Mouse (Mus musculus) left cerebral cortex, adult 8-10 months (tissue): ENCODE data around the gene Zc3h13. TPM values are rescaled to one million over a fixed set of nuclear protein-coding genes. Genes with fewer than 3 reads are reported as not detected.

Experiments
- DNase-seq, 2 experiments: peaks; one replicate each; pipeline ENCODE4 v3.0.0; 2022; ENCODE audit warnings: low spot score in 2 of 2
- microRNA-seq, 2 experiments: library from miRNA; unstranded; fragments of <30 nt; microRNA quantifications; one replicate each; pipeline ENCODE4 v1.2.0; 2022
- total RNA-seq, 4 experiments: library from RNA; stranded (reverse); gene quantifications; 2 replicates each; pipeline ENCODE4 v1.2.4; 2022

The Zc3h13 gene
- total RNA-seq, 4 experiments from 2014 or later = 46.5 to 55.6 (median 49.7) TPM

DNA sequence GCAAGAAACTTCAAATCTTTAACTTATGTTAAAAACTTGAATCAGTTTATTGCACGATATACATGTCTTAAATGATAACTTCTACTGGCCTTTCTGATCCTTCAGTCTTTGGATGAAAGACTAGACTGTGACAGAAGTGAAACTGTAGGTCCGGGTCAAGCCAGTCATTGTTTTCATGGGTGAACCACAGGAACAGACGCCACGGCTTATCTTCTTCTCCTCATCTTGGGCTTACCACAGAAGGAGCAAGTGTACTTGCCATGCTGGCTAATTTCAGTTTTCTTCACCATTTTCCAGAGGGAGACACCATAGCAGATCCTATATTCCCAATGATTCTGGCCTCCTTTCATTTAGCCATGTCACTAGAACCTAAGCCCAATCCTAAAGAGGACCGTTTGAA, 36.1 kb downstream of the Zc3h13 start:
- DNase-seq = no peak

DNA sequence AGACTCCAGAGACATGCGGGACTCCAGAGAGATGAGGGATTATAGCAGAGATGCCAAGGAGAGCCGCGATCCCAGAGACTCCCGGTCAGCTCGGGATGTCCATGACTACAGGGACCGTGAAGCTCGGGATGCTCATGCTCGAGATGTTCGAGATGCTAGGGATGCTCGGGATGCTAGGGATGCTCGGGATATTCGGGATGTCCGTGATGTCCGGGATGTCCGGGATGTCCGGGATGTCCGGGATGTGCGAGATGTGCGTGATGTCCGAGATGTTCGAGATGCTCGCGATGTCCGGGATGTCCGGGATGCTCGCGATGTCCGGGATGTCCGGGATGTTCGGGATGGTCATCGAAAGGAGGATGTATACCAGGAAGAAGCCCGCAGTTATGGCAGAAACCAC, 39.2 kb downstream of the Zc3h13 start:
- DNase-seq = no peak

GRCm38 (mm10) chr14:75328062-75328461, 43.9 kb downstream of the Zc3h13 start:
- no peak for DNase-seq

DNA sequence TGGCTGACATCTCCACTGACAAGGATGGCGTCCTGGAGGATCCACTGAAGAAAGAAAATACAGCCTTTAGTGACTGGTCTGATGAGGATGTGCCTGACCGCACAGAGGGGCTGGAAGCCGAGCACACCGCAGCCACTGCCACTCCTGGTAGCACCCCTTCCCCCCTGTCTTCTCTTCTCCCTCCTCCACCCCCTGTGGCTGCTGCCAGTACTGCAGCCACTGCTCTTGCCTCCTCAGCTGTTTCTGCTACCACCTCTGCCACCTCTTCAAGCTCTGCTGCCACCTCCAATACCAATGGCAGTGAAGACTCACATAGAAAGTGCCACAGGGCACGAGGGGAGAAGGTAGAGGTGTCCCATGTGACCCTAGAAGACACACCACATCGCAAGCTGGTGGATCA, 46.4 kb downstream of the Zc3h13 start:
- DNase-seq = no peak

DNA sequence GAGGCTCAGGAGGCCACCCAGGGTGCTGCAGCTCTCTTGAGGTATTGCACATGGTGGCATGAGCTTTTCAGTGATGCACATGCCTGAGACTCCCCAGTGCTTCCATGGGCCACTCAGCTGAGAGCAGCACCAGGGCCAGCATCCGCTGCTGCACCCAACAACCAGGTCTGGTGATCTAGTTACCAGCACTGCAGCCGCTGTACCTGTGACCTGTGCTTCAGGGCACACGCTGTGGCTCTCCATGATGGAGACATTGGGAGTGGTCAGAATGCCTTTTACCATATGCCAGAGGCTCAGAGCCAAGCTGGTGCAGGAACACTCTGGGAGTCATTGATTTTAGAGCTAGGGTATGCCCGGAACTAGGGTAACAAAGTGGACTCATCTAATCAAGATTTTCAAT, 50.1 kb downstream of the Zc3h13 start:
- DNase-seq = no peak

DNA sequence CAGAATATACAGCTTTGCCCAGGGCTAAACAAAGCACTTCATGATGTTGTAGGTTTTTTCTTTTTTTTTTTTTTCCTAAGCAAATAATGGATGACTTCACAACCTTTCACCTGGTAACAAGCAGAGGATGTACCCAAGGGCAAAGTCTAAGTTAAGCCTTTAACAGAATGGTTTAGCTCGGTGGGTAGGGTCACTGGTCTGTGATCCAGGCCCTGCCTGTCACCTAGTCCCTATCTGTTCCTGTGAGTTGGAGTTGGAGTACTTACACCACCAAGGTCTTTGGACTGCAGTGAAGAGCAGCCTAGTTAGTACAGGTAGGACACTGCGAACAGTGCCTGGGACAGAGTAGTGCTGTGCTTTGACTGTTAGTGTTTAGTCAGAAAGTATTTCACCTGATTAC, 53.7 kb downstream of the Zc3h13 start:
- no peak for DNase-seq

GRCm38 (mm10) chr14:75346041-75346440, 61.9 kb downstream of the Zc3h13 start:
- no peak for DNase-seq

GRCm38 (mm10) chr14:75351626-75352025, 67.5 kb downstream of the Zc3h13 start:
- DNase-seq = no peak

- DNase-seq = no peak
These were observed 79.1 kb downstream of the Zc3h13 start for GRCm38 (mm10) chr14:75363316-75363715.

DNA sequence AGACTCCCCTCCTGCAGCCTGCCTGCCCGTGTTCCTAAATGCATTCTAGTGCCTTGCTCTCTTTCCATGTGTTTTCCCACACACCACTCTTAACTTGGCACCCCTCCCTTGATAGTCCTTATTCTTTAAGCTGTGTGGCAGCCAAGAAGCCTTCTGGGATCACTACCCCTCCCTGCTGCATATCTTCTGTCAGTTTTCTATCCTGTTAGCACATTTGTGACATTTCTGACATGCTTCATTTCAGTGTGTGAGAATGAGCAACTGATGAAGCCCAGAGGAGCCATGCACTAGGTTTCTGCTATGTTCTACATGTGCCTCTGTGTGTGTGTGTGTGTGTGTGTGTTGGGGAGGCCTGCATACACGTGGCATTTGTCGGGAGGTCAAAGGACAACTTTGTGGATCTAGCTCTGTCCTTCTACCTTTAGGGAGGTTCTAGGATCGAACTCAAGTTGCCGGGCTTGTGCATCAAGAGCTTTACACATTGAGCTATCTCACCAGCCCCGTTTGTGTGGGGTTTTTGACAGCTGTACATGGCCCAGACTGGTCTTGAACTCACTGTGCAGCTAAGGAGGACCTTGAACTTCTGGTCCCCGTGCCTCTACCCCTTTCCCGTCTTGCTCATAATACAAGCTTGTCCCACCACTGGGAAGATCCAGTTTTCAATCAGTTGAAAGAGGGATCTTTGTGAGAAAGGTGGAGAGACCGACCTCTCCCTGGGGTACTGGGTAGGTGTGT, 81.3 kb downstream of the Zc3h13 start:
- DNase-seq = no peak

DNA sequence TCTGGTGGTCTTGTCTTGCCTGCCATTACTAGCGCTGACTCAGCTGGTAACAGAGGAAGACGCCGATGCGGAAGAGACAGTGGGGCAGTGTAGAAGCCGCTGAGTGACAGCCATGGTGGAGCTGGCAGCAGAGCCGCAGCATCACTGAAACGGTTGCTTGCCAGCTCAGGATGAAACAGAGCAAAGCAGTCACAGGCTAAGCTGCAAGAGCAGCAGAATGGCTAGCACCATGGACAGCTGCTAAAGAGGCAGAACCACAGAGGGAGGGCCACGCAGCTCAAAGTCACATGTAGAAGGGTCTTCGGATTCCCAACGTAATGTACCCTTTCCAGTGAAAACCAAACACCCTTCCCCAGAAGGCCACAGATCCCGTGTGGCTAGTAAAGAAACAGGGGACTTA, 82.6 kb downstream of the Zc3h13 start:
- no peak for DNase-seq

DNA sequence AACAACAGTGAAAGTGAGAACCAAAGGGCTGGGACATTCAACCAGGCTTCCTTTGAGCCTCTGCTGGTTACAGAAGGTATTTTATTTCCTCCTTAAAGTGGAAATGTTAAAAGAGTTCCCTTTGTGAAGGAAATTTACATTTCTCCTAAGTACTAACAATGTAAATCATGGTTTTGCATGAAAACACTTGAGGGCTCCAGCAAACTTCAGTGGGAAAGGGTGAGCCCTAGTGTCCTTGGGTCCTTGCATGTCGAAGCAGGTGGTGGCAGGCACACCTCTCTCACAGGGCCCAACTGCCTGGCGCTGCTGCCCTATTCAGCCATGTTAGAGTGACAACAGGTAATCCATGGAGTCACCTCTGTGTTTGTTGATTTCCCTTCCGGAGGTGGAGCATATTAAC, 83.3 kb downstream of the Zc3h13 start:
- DNase-seq = no peak

- no peak for DNase-seq
These were observed 85.7 kb downstream of the Zc3h13 start for GRCm38 (mm10) chr14:75369880-75370279.

DNA sequence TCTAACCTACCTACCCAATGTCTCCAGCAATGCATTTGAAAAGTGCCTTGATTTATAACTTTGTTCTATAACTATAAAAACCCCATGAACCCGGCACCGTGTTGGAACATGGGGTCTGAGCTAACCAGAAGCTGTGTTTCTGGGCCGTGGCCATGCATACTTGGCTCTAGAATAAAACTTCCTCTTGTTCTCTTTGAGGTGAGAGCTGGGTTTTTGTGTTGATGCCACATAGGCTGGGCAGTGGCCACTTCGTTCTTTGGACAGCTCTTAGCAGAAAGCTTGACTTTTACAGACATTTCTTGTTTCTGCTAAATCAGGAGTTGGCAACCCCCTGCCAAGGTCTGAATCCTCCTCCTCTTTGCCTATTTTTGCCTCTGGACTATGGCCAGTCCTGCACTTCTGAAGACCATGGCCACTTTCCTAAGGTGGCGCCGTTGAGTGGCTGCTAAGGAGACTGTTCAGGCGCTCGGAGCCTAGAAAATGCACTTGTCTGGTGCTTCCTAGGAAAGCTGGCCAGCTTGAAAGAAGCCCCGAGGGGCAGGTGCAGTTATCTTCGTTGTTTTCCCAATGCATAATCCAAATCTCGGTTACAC, 90.9 kb downstream of the Zc3h13 start:
- peak; percentile 7 to 43 for DNase-seq

DNA sequence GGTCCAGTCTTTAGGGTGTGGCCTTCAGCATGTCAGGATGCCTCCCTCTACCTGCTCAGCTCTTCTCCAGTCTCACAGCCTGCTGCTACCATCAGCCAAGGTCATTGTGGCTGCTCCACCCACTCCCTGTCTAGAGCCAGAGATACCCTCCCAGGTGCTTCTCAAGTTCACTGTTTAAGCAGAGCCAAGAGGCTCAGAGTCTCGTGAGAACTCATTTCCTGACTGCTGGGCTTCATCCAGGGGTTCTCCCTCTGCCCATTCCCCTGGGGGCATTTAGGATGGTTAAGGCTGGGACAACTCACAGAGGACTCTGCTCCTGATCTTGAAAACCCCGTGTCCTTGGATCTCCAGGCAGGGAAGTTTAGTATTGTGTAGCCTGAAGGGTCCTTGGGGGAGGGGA, 92.1 kb downstream of the Zc3h13 start:
- DNase-seq = no peak

GRCm38 (mm10) chr14:75377612-75378011, 93.4 kb downstream of the Zc3h13 start:
- no peak for DNase-seq

Small RNAs within 50 kb of the gene (microRNA-seq; reads per million reads assigned to microRNA genes)
- gene Gm44482 = 0 reads per million in 2 experiments

Other genes with a start within 250 kb of the Zc3h13 start
- gene Lrrc63, start 153.5 kb upstream of the Zc3h13 start, total RNA-seq = not detected
- 10 to 100 TPM in 2 of 4 experiments, 1 to 10 TPM in 2; 6.6 to 15.3 (median 9.3) TPM for gene Lcp1, start 153.3 kb upstream of the Zc3h13 start, total RNA-seq
- gene Cpb2, start 42.1 kb upstream of the Zc3h13 start, total RNA-seq = not detected
- 1 to 10 TPM; 4.3 to 5.5 (median 5.4) TPM for gene Siah3, start 171.6 kb downstream of the Zc3h13 start, total RNA-seq